Mouse (Mus musculus) heart, adult 11 months (tissue): ENCODE measurements at regions not wholly inside any gene's neighbourhood (a gene's known extent, or its start where the extent isn't known, plus 50 kb on each side); places are given as distances from the start of the nearest gene placed in this dataset.
"Not testable (repeated sequence)": the region's sequence is repeated elsewhere in the genome, so short reads cannot be mapped to it uniquely, and the experiment has no call there.

Experiments used
- DNase-seq: peaks from one replicate; pipeline ENCODE4 v3.0.0; 2022

- no peak for DNase-seq
Observed at GRCm38 (mm10) chr4:89753484-89753883, 74.2 kb downstream of the Dmrta1 start.

GRCm38 (mm10) chr4:89776269-89776668 lies 97.0 kb downstream of the Dmrta1 start:
- no peak for DNase-seq

GRCm38 (mm10) chr4:89781487-89781886 lies 102.3 kb downstream of the Dmrta1 start:
- DNase-seq = no peak

- DNase-seq = no peak
Observed at GRCm38 (mm10) chr4:89816823-89817222, 137.6 kb downstream of the Dmrta1 start.

- no peak for DNase-seq
Observed at GRCm38 (mm10) chr4:89834552-89835206, 155.4 kb downstream of the Dmrta1 start.

- peak; percentile 86 for DNase-seq
Observed at GRCm38 (mm10) chr4:89875375-89876055, 196.3 kb downstream of the Dmrta1 start.

- not testable (repeated sequence) for DNase-seq
Observed at GRCm38 (mm10) chr4:89876131-89876530, 196.9 kb downstream of the Dmrta1 start.

GRCm38 (mm10) chr4:89881083-89881482 lies 201.8 kb downstream of the Dmrta1 start:
- no peak for DNase-seq

GRCm38 (mm10) chr4:89909622-89910021 lies 230.4 kb downstream of the Dmrta1 start:
- no peak for DNase-seq

- DNase-seq = no peak
Observed at GRCm38 (mm10) chr4:89937673-89938072, 258.4 kb downstream of the Dmrta1 start.

GRCm38 (mm10) chr4:89941308-89941707 lies 262.1 kb downstream of the Dmrta1 start:
- DNase-seq = no peak

GRCm38 (mm10) chr4:89976146-89976545 lies 242.5 kb upstream of the Zfp352 start:
- no peak for DNase-seq

GRCm38 (mm10) chr4:90003413-90003812 lies 215.2 kb upstream of the Zfp352 start:
- DNase-seq = no peak

GRCm38 (mm10) chr4:90003898-90004297 lies 214.7 kb upstream of the Zfp352 start:
- DNase-seq = no peak

GRCm38 (mm10) chr4:90012723-90013122 lies 205.9 kb upstream of the Zfp352 start:
- DNase-seq = no peak

- no peak for DNase-seq
Observed at GRCm38 (mm10) chr4:90014203-90014602, 204.4 kb upstream of the Zfp352 start.
